Mouse (Mus musculus): ENCODE measurements around the gene Zfp536. TPM values are rescaled to one million over a fixed set of nuclear protein-coding genes. Genes with fewer than 3 reads are reported as not detected.

The Zfp536 gene
- polyA plus RNA-seq, 1 experiment from 2014 or later, result 3.2 TPM

GRCm38 (mm10) chr7:37580554-37580953 lies 192.9 kb downstream of the Zfp536 start:
- Histone ChIP-seq H3K4me1 (ENCODE audit: insufficient read depth, low read depth, low read length) (no peaks in the 10 kb centered on the region), H3K4me3 (ENCODE audit: low read depth, low read length) (no peak overlapping the region), H3K36me3 (ENCODE audit: insufficient read depth, low read length) (no peaks in the 10 kb centered on the region), H3K9ac (replicated peaks; ENCODE audit: low read depth) (no peak overlapping the region), H3K27ac (ENCODE audit: low read length) (no peak overlapping the region), H3K9me3 (ENCODE audit: low read length) (no peaks in the 10 kb centered on the region), H3K4me2 (replicated peaks; ENCODE audit: low read depth, low read length) (no peak overlapping the region), H3K27me3 (replicated peaks; ENCODE audit: insufficient read depth, low read length) (no peaks in the 10 kb centered on the region)
- WGBS, result 20% methylated on average over 5 of the region's 5 CpGs
- ATAC-seq (no peak), DNase-seq (ENCODE audit: low spot score) (no peak)
- TF ChIP-seq CTCF (IDR thresholded peaks at IDR 0.05), result no peak
- no peak for TF ChIP-seq EP300 (IDR thresholded peaks at IDR 0.05)

GRCm38 (mm10) chr7:37572021-37572420 lies 201.4 kb downstream of the Zfp536 start:
- Histone ChIP-seq H3K27me3 (replicated peaks; ENCODE audit: insufficient read depth, low read length) (no peaks in the 10 kb centered on the region), H3K36me3 (ENCODE audit: insufficient read depth, low read length) (no peaks in the 10 kb centered on the region), H3K4me3 (ENCODE audit: low read depth, low read length) (no peak overlapping the region), H3K9me3 (ENCODE audit: low read length) (no peaks in the 10 kb centered on the region), H3K4me1 (ENCODE audit: insufficient read depth, low read depth, low read length) (no peaks in the 10 kb centered on the region), H3K4me2 (replicated peaks; ENCODE audit: low read depth, low read length) (no peak overlapping the region), H3K9ac (replicated peaks; ENCODE audit: low read depth) (no peak overlapping the region), H3K27ac (ENCODE audit: low read length) (no peak overlapping the region)
- no peak for TF ChIP-seq CTCF (IDR thresholded peaks at IDR 0.05)
- no peak for TF ChIP-seq EP300 (IDR thresholded peaks at IDR 0.05)
- ATAC-seq (no peak), DNase-seq (ENCODE audit: low spot score) (no peak)
- WGBS, result 85% methylated on average over 7 of the region's 7 CpGs

GRCm38 (mm10) chr7:37568811-37569500 lies 204.5 kb downstream of the Zfp536 start:
- no peaks in the 10 kb centered on the region for H3K27me3 ChIP-seq (replicated peaks; ENCODE audit: insufficient read depth, low read length)
- DNase-seq (ENCODE audit: low spot score) (peak; percentile 36), ATAC-seq (peak; percentile 72)
- H3K9me3 ChIP-seq (ENCODE audit: low read length), result no peaks in the 10 kb centered on the region
- H3K27ac ChIP-seq (ENCODE audit: low read length), result no peak overlapping the region
- no peaks in the 10 kb centered on the region for H3K4me1 ChIP-seq (ENCODE audit: insufficient read depth, low read depth, low read length)
- WGBS, result 61% methylated on average over 31 of the region's 31 CpGs
- no peaks in the 10 kb centered on the region for H3K36me3 ChIP-seq (ENCODE audit: insufficient read depth, low read length)
- TF ChIP-seq EP300 (IDR thresholded peaks at IDR 0.05), result no peak
- no peak for TF ChIP-seq CTCF (IDR thresholded peaks at IDR 0.05)
- no peak overlapping the region for H3K9ac ChIP-seq (replicated peaks; ENCODE audit: low read depth)
- H3K4me3 ChIP-seq (ENCODE audit: low read depth, low read length), result no peak overlapping the region
- no peak overlapping the region for H3K4me2 ChIP-seq (replicated peaks; ENCODE audit: low read depth, low read length)

- Histone ChIP-seq H3K36me3 (ENCODE audit: insufficient read depth, low read length) (no peaks in the 10 kb centered on the region), H3K9me3 (ENCODE audit: low read length) (no peaks in the 10 kb centered on the region), H3K4me3 (ENCODE audit: low read depth, low read length) (no peak overlapping the region), H3K27me3 (replicated peaks; ENCODE audit: insufficient read depth, low read length) (no peaks in the 10 kb centered on the region), H3K27ac (ENCODE audit: low read length) (no peak overlapping the region), H3K4me1 (ENCODE audit: insufficient read depth, low read depth, low read length) (no peaks in the 10 kb centered on the region; the same call in 1 of the 2 replicates), H3K9ac (replicated peaks; ENCODE audit: low read depth) (no peak overlapping the region), H3K4me2 (replicated peaks; ENCODE audit: low read depth, low read length) (no peak overlapping the region)
- no peak for ATAC-seq
- 48% methylated on average over 14 of the region's 14 CpGs for WGBS
- no peak for DNase-seq (ENCODE audit: low spot score)
- no peak for TF ChIP-seq CTCF (IDR thresholded peaks at IDR 0.05)
- no peak for TF ChIP-seq EP300 (IDR thresholded peaks at IDR 0.05)
Measured at GRCm38 (mm10) chr7:37568041-37568440, 205.4 kb downstream of the Zfp536 start.

- Histone ChIP-seq H3K36me3 (ENCODE audit: insufficient read depth, low read length) (no peaks in the 10 kb centered on the region), H3K4me3 (ENCODE audit: low read depth, low read length) (no peak overlapping the region), H3K9ac (replicated peaks; ENCODE audit: low read depth) (no peak overlapping the region), H3K27ac (ENCODE audit: low read length) (no peak overlapping the region), H3K4me1 (ENCODE audit: insufficient read depth, low read depth, low read length) (peaks cover 3% of the 10 kb centered on the region; the same call in 1 of the 2 replicates), H3K9me3 (ENCODE audit: low read length) (no peaks in the 10 kb centered on the region), H3K4me2 (replicated peaks; ENCODE audit: low read depth, low read length) (peak overlapping the region; percentile 14; the same call in 1 of the 2 replicates), H3K27me3 (replicated peaks; ENCODE audit: insufficient read depth, low read length) (no peaks in the 10 kb centered on the region)
- TF ChIP-seq CTCF (IDR thresholded peaks at IDR 0.05), result no peak
- TF ChIP-seq EP300 (IDR thresholded peaks at IDR 0.05), result no peak
- WGBS, result 7% methylated on average over 9 of the region's 9 CpGs
- DNase-seq (ENCODE audit: low spot score), result peak; percentile 48
- peak; percentile 47 for ATAC-seq
Measured at GRCm38 (mm10) chr7:37566019-37566418, 207.4 kb downstream of the Zfp536 start.

GRCm38 (mm10) chr7:37565371-37565770 lies 208.1 kb downstream of the Zfp536 start:
- H3K4me3 ChIP-seq (ENCODE audit: low read depth, low read length), result no peak overlapping the region
- H3K4me1 ChIP-seq (ENCODE audit: insufficient read depth, low read depth, low read length), result peaks cover 3% of the 10 kb centered on the region; the same call in 1 of the 2 replicates
- DNase-seq (ENCODE audit: low spot score) (no peak), ATAC-seq (no peak)
- no peak overlapping the region for H3K4me2 ChIP-seq (replicated peaks; ENCODE audit: low read depth, low read length)
- no peak overlapping the region for H3K27ac ChIP-seq (ENCODE audit: low read length)
- H3K9me3 ChIP-seq (ENCODE audit: low read length), result no peaks in the 10 kb centered on the region
- 62% methylated on average over 8 of the region's 8 CpGs for WGBS
- H3K36me3 ChIP-seq (ENCODE audit: insufficient read depth, low read length), result no peaks in the 10 kb centered on the region
- H3K9ac ChIP-seq (replicated peaks; ENCODE audit: low read depth), result no peak overlapping the region
- no peaks in the 10 kb centered on the region for H3K27me3 ChIP-seq (replicated peaks; ENCODE audit: insufficient read depth, low read length)
- TF ChIP-seq EP300 (IDR thresholded peaks at IDR 0.05), result no peak
- TF ChIP-seq CTCF (IDR thresholded peaks at IDR 0.05), result no peak

Data from lung, postnatal 0 days (tissue).